Mouse (Mus musculus) cerebellum, adult 11 months (tissue): Measurements from ENCODE around the gene Ccer2.
A peak's percentile ranks its signal among the peaks of the same experiment; 100 is the strongest.

Experiments
- DNase-seq: peaks from one replicate; pipeline ENCODE4 v3.0.0; 2022

The Ccer2 gene

DNA sequence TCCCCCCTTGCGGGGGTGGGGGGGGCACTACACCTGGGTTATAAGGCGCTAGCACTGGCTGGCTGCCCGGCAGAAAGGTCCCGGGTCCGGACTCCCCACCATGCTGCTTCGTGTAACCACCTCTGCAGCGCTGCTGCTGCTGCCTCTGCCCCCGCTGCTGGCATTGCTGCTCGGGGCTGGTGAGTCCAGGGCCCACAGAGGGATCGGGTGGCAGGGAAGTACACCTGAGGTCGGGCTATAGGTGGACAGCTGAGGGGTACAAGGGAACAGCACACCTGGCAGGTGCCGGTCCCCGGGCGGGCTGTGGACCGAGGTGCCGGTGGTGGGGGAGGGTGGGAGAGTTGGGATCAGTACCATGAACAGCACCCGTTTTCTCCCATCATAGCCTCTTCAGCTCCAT, at the start of gene Ccer2:
Ccer2 (plus strand) TSS at position 96 of the 400 bp plus-strand sequence.
- DNase-seq, result no peak

DNA sequence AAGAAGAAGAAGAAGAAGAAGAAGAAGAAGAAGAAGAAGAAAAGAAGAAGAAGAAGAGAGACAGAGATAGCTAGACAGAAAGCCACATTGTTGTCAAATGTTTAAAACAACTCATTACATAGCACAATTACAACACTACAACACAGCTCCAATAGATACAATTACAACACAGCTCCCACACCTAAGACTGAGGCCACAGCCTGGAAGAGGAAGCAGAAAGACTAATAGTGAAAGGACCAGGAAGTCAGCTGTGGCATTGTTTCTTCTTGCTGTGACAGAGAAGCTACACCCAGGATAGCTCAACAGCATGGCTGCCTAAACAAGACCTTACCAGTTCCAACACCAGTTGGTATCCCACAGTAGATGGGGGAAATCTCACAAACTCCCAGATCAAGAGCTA, 46.5 kb upstream of the Ccer2 start:
- DNase-seq, result no peak

DNA sequence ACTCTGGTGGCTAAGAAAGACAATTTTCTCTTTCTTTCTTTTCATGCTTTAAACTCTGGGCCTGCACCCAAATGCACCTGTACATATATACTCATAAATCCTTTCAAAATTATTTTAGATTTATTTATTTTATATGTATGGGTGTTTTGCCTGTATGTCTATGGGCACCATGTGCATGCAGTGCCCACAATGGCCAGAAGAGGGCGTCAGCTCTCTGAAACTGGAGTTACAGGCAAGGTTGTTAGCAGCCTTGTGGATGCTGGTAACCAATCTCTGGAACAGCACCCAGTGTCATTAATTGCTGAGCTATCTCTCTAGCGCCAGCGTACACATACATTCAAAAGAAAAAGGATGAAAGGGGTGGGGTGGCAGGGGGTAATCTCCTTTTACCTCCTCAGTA, 45.0 kb upstream of the Ccer2 start:
- no peak for DNase-seq

- no peak for DNase-seq
Measured at GRCm38 (mm10) chr7:28714667-28715066, 41.3 kb upstream of the Ccer2 start.

- DNase-seq, result no peak
Measured at GRCm38 (mm10) chr7:28715598-28715997, 40.4 kb upstream of the Ccer2 start.

GRCm38 (mm10) chr7:28716590-28717281, 39.2 kb upstream of the Ccer2 start, which contains the start of gene Fbxo17:
Gene Fbxo17 (plus strand): TSS chr7:28716804.
- peak; percentile 50 for DNase-seq

DNA sequence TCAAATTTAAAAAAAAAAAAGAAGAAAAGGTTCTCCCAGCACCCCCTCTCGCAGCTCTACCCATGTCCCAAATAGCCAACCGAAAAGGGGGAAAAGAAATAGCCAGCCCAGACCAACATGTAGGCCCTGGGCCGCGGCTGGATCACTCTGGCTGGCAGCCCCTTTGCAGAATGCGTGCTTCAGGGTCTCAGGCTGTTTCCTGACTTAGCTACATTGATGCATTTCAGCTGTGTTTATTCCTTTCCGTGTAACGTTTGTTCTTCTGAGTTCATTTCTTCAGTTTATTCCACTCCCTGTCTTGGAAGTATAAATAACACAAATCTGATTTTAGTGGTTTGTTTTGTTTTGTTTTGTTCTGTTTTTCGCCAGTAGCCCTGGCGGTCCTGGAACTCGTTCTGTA, 38.2 kb upstream of the Ccer2 start:
- DNase-seq, result no peak

GRCm38 (mm10) chr7:28719159-28719558, 36.8 kb upstream of the Ccer2 start:
- DNase-seq, result no peak

DNA sequence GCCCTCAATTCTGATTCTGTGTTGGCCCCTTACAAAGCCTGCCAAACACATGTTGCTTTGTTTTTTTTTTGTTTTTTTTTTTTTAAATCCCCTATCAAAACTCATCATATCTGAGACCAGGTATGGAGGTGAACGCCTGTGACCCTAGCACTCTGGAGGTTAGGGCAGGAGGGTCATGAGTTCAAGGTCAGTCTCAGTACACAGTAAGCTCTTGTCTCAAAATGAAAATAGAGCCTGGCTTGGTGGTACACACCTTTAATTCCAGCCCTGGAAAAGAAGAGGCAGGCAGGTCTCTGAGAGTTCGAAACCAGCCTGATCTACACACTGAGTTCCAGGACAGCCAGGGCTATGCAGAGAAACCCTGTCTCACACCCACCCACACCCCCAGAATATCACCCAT, 36.3 kb upstream of the Ccer2 start:
- DNase-seq, result no peak

GRCm38 (mm10) chr7:28720753-28721537, 35.0 kb upstream of the Ccer2 start:
- no peak for DNase-seq

DNA sequence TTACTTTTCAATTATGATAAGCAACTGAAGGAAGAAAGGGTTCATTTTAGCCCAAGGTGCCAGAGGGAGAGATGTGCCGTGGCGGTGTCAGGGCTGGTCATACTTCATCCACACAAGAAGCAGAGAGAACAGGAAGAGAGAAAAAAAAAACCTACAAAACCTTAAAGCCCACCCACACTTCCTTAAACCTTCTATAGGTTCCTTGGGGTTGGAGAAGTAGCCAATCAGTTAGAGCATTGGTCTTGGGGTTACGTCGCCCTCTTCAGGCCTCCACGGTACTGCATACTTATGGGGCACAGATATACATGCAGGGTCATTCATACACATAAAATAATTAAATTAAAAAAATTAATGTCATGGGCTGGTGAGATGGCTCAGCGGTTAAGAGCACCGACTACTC, 33.9 kb upstream of the Ccer2 start:
- no peak for DNase-seq

- DNase-seq, result no peak
Measured at GRCm38 (mm10) chr7:28724613-28725012, 31.4 kb upstream of the Ccer2 start.

- peak; percentile 78 for DNase-seq
Measured at GRCm38 (mm10) chr7:28726600-28726999, 29.4 kb upstream of the Ccer2 start.

DNA sequence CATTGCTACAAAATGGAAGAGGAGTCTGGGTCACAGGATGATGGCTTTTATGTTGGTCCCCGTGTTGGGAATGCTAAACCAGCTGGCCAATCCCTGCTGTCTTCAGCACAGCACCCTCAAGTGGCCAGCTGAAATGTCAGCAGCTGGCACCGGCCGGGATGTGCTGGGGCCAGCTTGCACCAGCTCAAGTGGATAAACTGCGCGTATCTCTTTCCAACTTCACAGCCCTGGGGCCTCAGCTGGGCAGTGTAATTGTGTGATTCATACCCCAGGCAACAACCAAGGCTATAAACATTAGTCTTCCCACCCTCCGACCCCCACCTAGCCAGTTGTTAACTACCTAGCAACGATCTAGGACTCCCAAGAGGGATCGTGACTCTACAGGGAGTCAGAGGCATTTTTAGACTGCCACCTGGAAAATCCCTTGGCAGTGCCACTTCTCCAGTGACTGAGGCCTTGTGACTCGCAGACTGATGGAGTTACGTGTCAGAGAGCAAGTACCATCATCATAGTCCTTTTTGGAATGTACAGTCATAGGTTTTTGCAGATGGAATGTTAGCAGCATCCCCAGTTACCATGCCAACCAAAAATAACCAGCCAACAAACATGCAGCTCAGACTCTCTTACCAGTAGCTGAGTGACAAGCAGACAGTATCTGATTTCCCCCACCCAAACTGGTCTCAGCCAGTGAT, 28.2 kb upstream of the Ccer2 start:
- no peak for DNase-seq

DNA sequence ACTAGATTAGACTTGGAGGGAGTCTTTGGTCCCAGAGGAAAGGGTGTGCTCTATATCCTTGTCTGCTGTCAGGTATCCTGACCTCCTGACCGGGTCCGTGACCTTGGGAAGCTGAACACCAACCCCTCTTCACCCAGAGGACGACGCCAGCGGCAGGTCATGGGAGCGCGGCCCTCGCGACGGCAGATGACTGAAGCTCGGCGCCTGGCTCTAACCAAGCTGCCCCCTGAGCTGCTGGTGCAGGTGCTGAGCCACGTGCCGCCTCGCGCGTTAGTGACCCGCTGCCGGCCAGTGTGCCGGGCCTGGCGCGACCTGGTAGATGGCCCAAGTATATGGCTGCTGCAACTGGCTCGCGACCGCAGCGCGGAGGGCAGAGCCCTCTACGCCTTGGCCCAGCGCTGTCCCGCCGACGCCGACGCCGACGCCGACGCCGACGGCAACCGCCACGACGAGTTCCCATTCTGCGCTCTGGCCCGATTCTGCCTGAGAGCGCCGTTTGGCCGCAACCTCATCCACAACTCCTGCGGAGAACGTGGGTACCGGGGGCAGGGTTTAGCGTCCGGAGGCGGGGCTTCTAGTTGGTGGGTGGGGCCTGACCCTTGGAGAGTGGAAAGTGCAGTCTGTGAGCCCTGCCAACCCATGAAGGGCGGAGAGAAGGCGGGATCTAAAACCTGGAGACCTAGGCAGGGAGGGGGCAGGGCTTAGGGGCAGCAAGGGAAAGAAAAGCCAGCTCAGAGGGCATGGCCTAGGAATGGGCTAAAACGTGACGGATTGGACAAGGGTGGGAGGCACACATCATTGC, 23.4 kb upstream of the Ccer2 start:
- DNase-seq, result peak; percentile 64

- DNase-seq, result no peak
Measured at GRCm38 (mm10) chr7:28733211-28733610, 22.8 kb upstream of the Ccer2 start.

DNA sequence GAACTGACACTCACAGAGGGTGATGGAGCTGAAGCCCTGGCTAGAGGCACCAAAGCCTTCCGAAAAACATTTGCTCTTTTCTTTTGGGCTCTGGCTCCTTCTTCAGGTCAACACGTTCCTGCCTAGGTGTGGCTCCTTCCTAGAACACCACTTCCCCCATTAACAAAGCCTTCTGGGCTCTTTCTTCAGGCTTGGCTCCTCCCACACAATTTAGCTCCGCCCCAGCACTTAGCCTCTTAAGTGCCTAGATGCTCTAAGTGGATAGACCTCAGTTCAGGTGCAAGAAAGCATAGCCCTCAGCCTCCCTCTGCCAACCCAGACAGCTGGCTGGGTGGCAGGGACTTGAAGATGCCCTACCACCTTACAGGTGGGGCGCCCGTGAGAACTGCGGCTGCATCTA, 20.3 kb upstream of the Ccer2 start:
- DNase-seq, result no peak

GRCm38 (mm10) chr7:28739829-28740228, 16.1 kb upstream of the Ccer2 start:
- no peak for DNase-seq

- no peak for DNase-seq
Measured at GRCm38 (mm10) chr7:28740949-28741348, 15.0 kb upstream of the Ccer2 start.

DNA sequence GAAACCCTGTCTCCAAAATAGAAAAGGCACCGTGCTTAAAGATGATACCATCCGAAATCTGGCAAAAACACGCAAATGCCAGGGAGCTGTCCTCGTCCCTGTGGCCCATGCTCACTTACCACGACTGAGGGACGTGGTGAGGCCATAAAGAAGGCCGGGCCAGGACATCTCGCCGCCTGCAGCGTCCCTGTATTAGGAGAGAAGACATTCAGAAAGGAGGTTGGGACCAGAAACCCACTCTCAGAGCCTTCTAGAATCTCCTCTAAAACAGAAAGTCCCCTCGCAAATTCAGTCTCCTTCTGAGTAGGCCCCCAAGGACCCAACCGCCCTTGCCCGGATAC, 14.6 kb upstream of the Ccer2 start:
- no peak for DNase-seq

DNA sequence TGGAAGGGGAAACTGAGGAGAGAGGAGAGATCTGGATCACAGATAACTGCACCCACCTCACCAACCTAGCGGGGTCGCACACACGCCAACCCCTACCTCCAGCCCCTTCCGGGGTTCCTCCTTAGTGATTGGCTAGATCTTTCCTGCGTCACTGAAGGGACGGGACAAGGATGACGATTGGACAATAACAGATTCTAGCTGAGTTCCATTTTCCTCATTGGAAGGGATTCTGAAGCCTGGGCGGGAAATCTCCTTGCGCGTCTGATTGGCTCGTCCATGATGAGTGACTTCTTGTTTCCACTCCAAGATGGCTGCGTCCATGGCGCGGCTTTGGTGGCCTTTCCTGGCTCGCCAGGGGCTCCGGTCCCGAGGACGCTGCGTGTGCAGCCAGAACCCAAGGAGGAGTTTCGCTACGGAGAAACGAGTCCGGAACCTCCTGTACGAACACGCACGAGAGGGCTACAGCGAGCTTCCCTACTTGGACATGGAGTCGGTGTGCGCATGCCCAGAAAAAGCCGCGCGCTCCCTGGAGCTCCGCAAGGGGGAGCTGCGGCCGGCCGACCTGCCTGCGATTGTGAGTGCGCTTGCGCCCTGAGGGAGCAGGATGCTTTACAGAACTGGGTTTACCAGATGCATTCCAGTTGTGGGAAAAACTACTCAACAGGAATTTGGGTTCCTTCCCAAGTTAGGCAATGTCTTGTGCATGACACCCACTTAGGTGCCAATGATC, 14.1 kb upstream of the Ccer2 start, which contains the start of the genes Mrps12 and Sars2:
Mrps12 (minus strand) TSS at position 112 of the 730 bp plus-strand sequence.
Sars2 (plus strand) TSS at position 284 of the 730 bp plus-strand sequence.
- peak; percentile 94 for DNase-seq

GRCm38 (mm10) chr7:28749935-28750334, 6.0 kb upstream of the Ccer2 start:
- DNase-seq, result no peak
